Mouse (Mus musculus) monocyte, adult 5-6 weeks (primary cell): Measurements from ENCODE around the gene Hmg20b. TPM values are rescaled to one million over a fixed set of nuclear protein-coding genes. Genes with fewer than 3 reads are reported as not detected.

Experiments used
- ATAC-seq: fragments of 153-309, 156-312 bp; replicated peaks from 2 replicates; pipeline ENCODE4 v1.8.0; 2017; ENCODE audit warnings: mild to moderate bottlenecking; ENCODE audit not compliant: low TSS enrichment, insufficient number of reproducible peaks, severe bottlenecking, poor library complexity, low FRiP score
- total RNA-seq: library from RNA; stranded (forward); fragments of 200-1000, 200-491, 200-594 nt; gene quantifications from 3 replicates; pipeline ENCODE4 v1.2.3, GENCODE M21; 2017

Gene Hmg20b
- total RNA-seq, 1 experiment from 2014 or later, result 28.8 TPM

- ATAC-seq, result no peak
Observed at GRCm38 (mm10) chr10:81316338-81317060, 33.8 kb downstream of the Hmg20b start.

GRCm38 (mm10) chr10:81315587-81315986 is 34.7 kb downstream of the Hmg20b start:
- no peak for ATAC-seq

GRCm38 (mm10) chr10:81314201-81314600 is 36.1 kb downstream of the Hmg20b start:
- ATAC-seq, result no peak

- ATAC-seq, result no peak
Observed at GRCm38 (mm10) chr10:81313581-81313980, 36.7 kb downstream of the Hmg20b start.

- no peak for ATAC-seq
Observed at GRCm38 (mm10) chr10:81309571-81309970, 40.7 kb downstream of the Hmg20b start.

GRCm38 (mm10) chr10:81306837-81307682 is 43.2 kb downstream of the Hmg20b start:
- ATAC-seq, result no peak

- no peak for ATAC-seq
Observed at GRCm38 (mm10) chr10:81306173-81306668, 44.1 kb downstream of the Hmg20b start.

GRCm38 (mm10) chr10:81305663-81306062 is 44.6 kb downstream of the Hmg20b start:
- no peak for ATAC-seq

GRCm38 (mm10) chr10:81304597-81305238 is 45.6 kb downstream of the Hmg20b start:
- ATAC-seq, result peak; percentile 55

GRCm38 (mm10) chr10:81303761-81304160 is 46.5 kb downstream of the Hmg20b start:
- 0 out of 2 replicates have a peak, but pooled peaks have one; percentile 25 for ATAC-seq

- ATAC-seq, result no peak
Observed at GRCm38 (mm10) chr10:81303258-81303657, 47.0 kb downstream of the Hmg20b start.

- no peak for ATAC-seq
Observed at GRCm38 (mm10) chr10:81302781-81303218, 47.5 kb downstream of the Hmg20b start.

GRCm38 (mm10) chr10:81302288-81302687 is 48.0 kb downstream of the Hmg20b start:
- ATAC-seq, result no peak

- no peak for ATAC-seq
Observed at GRCm38 (mm10) chr10:81301321-81301720, 49.0 kb downstream of the Hmg20b start.

GRCm38 (mm10) chr10:81300352-81300907 is 49.9 kb downstream of the Hmg20b start:
- no peak for ATAC-seq

GRCm38 (mm10) chr10:81299585-81300351 is 50.5 kb downstream of the Hmg20b start:
- ATAC-seq, result no peak

- ATAC-seq, result peak; percentile 60
Observed at GRCm38 (mm10) chr10:81298369-81299100, 51.7 kb downstream of the Hmg20b start.
